Mouse (Mus musculus) cerebellum, postnatal 36 days (tissue): ENCODE results near the gene Rnf169.

Experiments used
- DNase-seq, 2 experiments: peaks; one replicate each; pipeline ENCODE4 v3.0.0; 2021 to 2022; ENCODE audit warnings: mixed read lengths in 2 of 2

Gene Rnf169

GRCm38 (mm10) chr7:99890168-99890755 lies 90.0 kb downstream of the Rnf169 start:
- no peak for DNase-seq

GRCm38 (mm10) chr7:99889175-99889880 lies 90.9 kb downstream of the Rnf169 start:
- DNase-seq, result peak in 1 of 2 experiments; percentile 7

DNA sequence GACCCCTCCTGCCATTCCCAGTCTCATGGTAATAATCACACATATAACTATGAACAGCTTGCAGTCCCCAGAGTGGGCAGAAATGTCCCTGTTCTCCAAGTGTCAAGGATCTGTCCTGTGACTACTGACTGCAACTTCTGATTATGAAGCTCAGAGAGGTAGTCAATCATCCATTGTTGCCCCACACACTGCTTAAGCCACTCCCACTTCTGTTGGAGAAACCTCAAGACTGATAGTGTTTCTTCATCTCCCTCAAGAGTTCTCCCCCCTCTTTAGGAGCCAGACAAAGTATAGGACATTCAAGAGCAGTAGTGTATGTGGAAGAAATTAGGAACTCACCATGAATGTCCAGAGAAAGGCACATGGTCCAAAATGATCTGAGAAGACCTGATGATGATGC lies 92.5 kb downstream of the Rnf169 start:
- no peak for DNase-seq

DNA sequence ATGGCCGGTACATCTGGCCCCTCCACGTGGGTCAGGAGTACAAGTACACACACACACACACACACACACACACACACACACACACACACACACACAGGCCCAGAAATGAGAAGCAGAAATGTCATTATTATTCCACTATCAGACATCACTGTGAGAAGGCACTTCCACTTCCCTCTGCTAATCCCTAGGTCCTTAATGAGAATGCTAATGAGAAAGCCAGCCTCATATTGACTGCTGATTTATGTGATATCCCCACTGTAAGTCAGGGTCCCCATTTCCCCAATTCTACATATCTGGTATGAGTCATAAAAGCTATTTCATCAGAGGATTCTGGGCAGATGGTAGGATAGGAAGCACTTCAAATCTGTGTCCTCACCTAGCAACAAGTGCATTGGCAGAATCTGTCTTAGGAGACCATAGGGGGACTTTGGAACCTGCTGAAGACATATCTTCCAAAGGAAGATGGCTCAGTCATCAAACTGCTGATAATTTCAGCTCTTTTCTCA lies 93.0 kb downstream of the Rnf169 start:
- DNase-seq, result no peak

- no peak for DNase-seq
These were observed 102.0 kb downstream of the Rnf169 start for GRCm38 (mm10) chr7:99878254-99878653.

DNA sequence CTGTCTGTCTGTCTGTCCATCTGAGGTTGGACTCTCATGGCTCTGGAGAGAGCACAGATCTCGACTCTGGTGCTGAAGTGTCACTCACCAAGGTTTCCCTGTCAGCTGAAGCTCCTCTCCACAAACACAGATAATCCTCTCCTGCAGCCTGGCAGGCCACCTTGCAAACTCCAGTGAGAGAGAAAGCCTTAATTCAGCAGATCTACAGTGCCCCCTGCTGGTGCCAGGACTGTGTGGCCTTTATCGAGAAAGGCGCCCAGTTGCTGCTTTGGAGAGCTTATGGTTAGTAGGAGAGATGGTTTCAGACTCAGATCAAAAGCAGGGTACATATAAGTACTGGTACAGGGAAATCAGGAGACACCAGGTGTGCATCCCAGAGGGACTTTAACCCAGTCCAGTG lies 103.9 kb downstream of the Rnf169 start:
- DNase-seq, result peak; percentile 72 to 75

GRCm38 (mm10) chr7:99875891-99876290 lies 104.4 kb downstream of the Rnf169 start:
- DNase-seq, result no peak

DNA sequence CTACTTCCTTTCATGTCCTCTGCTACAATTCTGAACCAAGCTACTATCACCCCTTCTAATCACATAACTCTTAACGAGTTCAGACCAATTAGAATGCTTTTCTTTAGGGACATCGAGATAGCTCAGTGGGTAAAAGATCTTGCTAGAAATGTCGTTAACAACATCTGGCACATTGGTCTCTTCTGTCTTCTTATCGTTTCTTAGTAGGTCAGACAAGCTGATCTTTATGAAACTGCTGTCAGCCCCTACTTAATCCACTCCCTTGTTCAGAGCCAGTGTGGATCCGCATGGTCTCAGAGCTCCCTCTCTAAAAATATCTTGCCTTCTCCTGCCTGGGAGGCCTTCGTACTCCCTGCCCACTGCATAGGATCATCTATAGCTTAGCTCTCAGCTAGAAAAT lies 106.3 kb downstream of the Rnf169 start:
- DNase-seq, result no peak
